Mouse (Mus musculus): Measurements from ENCODE around the gene Pkdrej.

The Pkdrej gene

GRCm38 (mm10) chr15:85768991-85769390, 52.5 kb downstream of the Pkdrej start:
- no peak for DNase-seq (ENCODE audit: low spot score)

- DNase-seq (ENCODE audit: low spot score) = no peak
Measured at GRCm38 (mm10) chr15:85766677-85767076, 54.9 kb downstream of the Pkdrej start.

GRCm38 (mm10) chr15:85765022-85765421, 56.5 kb downstream of the Pkdrej start:
- DNase-seq (ENCODE audit: low spot score) = no peak
